Mouse (Mus musculus) right cerebral cortex, postnatal 25 days (tissue): Measurements from ENCODE around the gene Actrt3.
A peak's percentile ranks its signal among the peaks of the same experiment; 100 is the strongest.

ENCODE experiments used
- DNase-seq: peaks from one replicate; pipeline ENCODE4 v3.0.0; 2022

The Actrt3 gene

GRCm38 (mm10) chr3:30599711-30600545, at the start of gene Actrt3:
Actrt3 (minus strand) TSS chr3:30599939.
- DNase-seq = peak; percentile 66

DNA sequence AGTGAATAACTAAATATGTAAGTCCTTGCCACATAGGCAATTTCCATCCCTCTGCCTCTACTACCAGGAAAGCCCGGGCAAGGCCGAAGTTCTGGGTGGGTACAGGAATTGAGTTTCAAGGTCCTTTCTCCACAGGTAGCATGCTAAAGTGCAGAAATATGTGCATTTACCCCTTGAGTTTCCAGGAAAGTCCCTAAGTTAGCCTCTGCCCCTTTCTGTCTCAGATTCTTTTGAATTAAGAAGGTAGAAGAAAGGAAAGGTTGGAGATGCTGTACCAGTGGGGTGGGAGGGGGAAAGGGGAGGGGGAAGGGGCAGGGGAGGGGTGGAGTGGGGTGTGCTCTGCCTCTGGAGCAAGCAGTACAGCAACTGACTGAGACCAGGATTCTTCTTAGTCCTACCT, 48.7 kb upstream of the Actrt3 start:
- no peak for DNase-seq

DNA sequence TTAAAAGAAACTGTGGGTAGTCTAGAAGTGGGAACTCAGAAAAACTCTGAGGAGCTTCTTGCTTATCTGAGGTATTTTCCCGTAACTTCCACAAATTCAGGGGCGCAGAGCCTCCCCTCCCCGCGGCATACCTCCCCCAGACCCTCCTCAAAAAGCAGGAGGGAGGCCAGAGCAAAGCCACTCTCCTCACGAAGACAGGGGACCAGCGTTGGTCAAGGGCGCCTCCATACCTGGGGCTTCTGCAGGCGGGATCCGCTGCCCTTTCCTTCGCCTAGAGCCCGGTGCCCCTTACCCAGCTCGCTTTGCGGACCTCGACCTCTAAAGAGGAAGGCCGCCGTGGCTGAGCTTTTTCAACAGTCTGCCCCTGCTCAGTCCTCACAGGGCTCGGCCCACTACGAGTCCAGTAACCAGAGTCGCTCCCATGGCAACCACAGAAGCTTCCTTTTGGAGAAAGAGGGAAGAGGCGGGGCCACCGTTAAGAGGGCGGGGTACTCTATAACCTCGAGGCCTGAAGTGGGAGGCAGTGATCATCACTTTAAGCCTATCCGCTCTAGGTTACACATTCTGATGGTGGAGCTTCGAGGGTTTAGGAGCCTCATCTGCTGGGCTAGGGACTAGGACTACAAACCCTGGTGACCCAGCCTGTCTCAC, 47.8 kb upstream of the Actrt3 start, which contains the start of gene Lrrc34:
Gene Lrrc34, minus strand, starts transcription at position 430 of the 651 bp plus-strand sequence.
- DNase-seq = peak; percentile 5

DNA sequence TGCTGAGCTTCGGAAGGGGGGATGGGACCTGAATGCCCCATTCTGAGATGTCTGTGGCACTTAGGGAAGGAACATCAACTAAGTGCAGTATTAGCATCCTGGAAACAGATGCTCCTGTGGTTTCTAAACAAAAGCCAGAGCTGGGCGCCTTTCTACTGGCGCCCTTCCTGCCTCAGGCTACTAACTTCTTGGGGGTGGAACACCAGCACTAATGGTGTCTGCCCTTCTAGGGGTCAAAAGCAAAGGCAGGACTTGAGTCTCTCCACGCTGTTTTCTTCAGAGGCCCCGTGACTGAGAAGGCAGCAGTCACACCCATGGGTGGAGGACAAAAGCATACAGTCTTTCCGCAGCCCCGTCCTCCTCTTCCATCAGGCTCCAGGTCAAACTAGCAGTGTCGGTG, 47.0 kb upstream of the Actrt3 start:
- no peak for DNase-seq

- no peak for DNase-seq
Observed at GRCm38 (mm10) chr3:30644207-30644606, 44.5 kb upstream of the Actrt3 start, which contains the start of gene Lrriq4. Lrriq4 (plus strand) TSS chr3:30644507.

DNA sequence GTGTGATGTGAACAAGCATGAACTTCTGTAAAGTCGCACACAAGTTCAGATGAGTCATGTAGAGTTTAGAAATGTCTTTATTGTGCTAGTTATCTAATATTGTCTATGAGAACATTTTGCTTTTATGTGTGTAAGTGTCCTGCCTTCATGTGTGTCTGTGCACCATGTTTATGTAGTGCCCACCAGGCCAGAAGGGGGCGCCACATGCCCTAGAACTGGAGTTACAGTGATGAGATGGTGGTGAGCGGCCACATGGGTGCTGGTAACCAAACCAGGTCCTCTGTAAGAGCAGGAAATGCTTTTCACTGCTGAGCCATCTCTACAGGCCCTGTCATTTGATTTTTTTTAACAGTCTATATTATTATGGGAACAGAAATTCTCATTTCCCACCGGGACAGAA, 35.9 kb upstream of the Actrt3 start:
- DNase-seq = no peak

GRCm38 (mm10) chr3:30633681-30634080, 33.9 kb upstream of the Actrt3 start:
- DNase-seq = no peak

- no peak for DNase-seq
Observed at GRCm38 (mm10) chr3:30620132-30620531, 20.4 kb upstream of the Actrt3 start.

- no peak for DNase-seq
Observed at GRCm38 (mm10) chr3:30610930-30611329, 11.2 kb upstream of the Actrt3 start.

GRCm38 (mm10) chr3:30608999-30609398, 9.3 kb upstream of the Actrt3 start:
- DNase-seq = no peak

- no peak for DNase-seq
Observed at GRCm38 (mm10) chr3:30603256-30603655, 3.5 kb upstream of the Actrt3 start.

GRCm38 (mm10) chr3:30602740-30603098, 3.0 kb upstream of the Actrt3 start:
- DNase-seq = no peak

DNA sequence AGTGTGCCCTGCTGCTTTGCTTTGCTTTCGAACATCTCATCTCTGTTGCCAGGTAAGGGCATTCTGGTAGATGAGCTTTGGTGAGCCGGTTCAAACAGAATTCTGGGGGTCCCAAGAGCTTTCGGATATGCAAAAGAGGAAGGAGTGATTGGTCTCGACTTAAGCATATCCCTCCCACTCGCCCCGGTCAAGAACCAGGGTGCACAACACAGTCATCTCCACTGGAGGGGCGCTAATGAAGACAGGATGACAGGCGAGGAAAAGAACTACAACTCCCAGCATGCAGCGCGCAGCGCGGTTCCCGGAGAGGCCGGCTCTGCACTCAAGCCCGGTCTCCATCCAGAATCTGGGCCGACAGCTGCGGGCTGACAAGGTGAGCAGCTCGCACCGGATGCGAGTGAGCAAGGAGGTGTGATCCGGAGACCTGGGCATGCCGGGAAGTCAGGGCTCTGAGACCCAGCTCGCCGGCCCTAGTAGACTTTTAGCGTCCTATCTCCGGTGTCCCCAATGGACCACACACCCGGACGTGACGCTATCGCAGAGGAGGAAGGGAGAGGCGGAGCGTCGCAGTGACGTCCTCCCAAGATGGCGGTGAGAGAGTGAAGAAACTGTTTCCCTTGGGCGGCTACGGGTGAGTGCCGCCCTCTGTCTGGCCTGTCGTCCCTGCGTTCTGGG, 2.5 kb upstream of the Actrt3 start, which contains the start of gene Mynn:
Gene Mynn, plus strand, starts transcription at position 1 of the 675 bp plus-strand sequence.
- DNase-seq = peak; percentile 99

DNA sequence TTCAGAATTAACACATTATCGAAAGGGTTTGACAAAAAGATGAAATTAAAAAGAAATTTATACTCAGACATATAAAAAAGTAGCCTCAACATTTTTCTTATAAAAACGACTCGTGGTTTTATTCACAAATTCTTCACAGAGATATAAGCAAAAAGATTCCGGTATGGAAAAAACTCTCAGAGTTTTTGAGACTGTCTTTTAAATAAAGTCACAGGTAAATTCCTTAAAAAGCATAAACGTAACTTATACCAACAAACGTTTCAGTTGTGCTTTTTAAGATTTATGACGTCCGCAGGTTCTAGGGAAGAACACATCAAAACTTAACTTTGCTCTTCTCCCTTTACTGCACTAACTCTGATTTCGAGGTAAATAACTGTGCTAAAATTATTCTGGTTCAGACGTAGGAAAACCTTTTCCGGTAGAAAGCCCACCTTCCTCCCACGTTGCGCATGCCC, 1.9 kb upstream of the Actrt3 start:
- DNase-seq = no peak

- DNase-seq = peak; percentile 73
Observed at GRCm38 (mm10) chr3:30601175-30601574, 1.4 kb upstream of the Actrt3 start.

DNA sequence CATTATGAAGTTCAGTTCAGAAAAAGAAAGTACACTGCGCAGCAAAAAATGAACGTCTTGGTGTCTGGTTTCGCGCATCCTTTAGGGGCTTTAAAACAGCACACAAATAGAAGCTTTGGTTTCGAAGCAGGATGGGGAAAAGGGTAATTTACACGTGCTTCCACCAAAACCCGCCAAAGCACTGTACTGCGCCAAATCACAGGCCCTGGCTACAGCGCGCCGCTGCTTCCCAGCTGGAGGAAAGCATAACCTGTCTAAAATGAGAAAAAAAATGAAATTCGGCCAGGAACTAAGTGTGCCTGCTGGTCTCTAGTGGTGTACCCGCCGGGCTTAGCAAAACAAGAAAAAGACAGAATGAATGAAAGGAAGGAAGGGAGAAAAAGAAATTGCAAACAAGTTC, 978 bp upstream of the Actrt3 start:
- peak; percentile 32 for DNase-seq

DNA sequence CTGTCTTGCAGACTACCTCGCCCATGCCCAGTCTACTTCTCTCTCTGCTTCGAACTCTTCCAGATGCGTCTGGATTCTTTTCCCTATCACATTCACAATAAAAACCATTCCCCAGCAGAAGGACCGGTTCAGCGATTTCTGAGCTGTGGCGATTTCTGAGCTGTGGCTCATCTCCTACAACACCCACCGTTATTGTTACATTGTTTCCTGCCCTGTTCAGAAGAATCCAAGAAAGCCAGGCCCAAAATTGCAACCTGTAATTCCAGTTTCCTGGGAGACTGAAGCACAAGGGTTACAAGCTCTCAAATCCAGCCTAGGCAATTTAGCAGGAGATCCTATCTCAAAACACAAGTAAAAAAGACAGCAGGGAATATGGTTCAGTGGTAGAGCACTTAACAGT, 2.5 kb downstream of the Actrt3 start:
- DNase-seq = no peak

- peak; percentile 41 for DNase-seq
Observed at GRCm38 (mm10) chr3:30595111-30595832, 4.5 kb downstream of the Actrt3 start.

GRCm38 (mm10) chr3:30593719-30594485, 5.8 kb downstream of the Actrt3 start:
- no peak for DNase-seq

GRCm38 (mm10) chr3:30592418-30592853, 7.3 kb downstream of the Actrt3 start:
- peak; percentile 5 for DNase-seq

GRCm38 (mm10) chr3:30588865-30589264, 10.9 kb downstream of the Actrt3 start:
- no peak for DNase-seq

DNA sequence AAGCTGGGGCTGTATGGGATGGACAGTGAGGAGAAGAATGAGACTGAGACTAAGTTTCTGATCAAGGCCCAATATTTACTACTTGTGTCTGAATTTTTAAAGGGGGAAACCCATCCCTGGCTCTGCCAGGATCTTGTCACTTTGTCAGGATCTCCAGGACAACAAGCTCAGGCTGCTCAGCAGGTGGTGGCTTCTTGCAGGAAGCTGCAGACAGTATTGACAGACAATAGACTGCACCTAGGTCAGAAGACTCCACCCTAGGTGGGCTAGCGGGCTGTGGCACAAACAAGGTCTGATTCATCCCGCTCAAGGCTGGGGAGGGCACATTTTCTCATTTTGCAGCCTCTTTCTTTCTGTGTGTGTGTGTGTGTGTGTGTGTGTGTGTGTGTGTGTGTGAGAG, 26.2 kb downstream of the Actrt3 start:
- no peak for DNase-seq
